Mouse (Mus musculus): ENCODE data around the gene Olfr101. TPM values are rescaled to one million over a fixed set of nuclear protein-coding genes. Genes with fewer than 3 reads are reported as not detected.

Olfr101 gene
- polyA plus RNA-seq (2014; fragmentation: Nextera tagmentation; extraction: Ambion mirVana) = not detected in 2 replicates

DNA sequence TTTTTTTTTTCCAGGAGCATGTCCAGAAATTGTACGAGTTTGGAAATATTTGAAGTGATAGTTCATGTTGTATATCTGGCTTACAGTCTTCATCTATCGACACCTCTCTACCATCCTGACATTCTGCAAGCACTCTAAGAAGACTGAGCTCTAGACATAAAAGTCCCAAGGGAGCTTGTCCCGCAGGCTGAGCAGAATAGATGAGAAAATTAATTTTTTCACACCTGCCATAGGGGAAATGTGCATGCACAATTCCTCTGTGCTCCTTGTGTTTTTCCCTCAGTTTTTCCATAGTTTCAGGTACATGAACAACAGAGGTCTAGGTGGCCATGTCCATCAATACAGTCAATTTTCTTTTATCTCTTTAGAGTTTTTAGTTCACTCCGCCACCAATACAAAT, at the start of gene Olfr101:
Olfr101 (minus strand) TSS at position 101 of the 400 bp plus-strand sequence.
- Histone ChIP-seq H3K9ac (ENCODE audit: low read length) (no peak within 1 kb of the TSS), H3K27ac (ENCODE audit: low read depth) (no peak within 1 kb of the TSS), H3K4me3 (ENCODE audit: low read depth, low read length) (no peak within 1 kb of the TSS), H3K36me3 (ENCODE audit: control insufficient read depth, insufficient read depth, low read length) (no peaks in the 10 kb centered on the region), H3K4me1 (replicated peaks; ENCODE audit: control insufficient read depth, insufficient read depth, low read length) (no peaks in the 10 kb centered on the region), H3K9me3 (ENCODE audit: control insufficient read depth, low read length) (no peaks in the 10 kb centered on the region), H3K27me3 (replicated peaks; ENCODE audit: control insufficient read depth, insufficient read depth, low read length) (no peaks in the 10 kb centered on the region), H3K4me2 (ENCODE audit: low read length) (no peak within 1 kb of the TSS)
- 78% methylated on average over 4 of the region's 4 CpGs for WGBS
- ATAC-seq (replicated peaks; ENCODE audit: low FRiP score, low TSS enrichment, low read depth) (no peak), DNase-seq (ENCODE audit: low spot score) (no peak)

DNA sequence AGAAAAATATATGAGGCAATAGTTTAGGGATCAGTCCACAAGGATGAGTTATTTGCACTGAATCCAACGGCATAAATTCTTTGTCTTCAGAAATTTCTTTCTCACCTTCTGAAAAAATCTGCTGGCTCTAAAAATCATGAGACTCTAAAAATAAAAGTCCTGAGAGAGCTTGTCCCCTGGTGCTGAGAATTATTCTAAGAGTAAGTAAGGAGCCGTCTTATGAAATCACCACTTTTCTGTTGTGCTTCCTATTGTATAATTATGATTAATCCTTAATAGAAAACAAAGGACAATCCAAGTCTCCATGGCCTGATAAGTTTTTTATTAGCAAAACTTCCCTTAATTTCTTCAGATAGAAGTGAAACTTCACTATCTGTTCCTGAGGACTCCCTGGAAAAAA, 35.5 kb upstream of the Olfr101 start, which contains the start of gene Olfr103:
Olfr103 (minus strand) TSS at position 101 of the 400 bp plus-strand sequence.
- Histone ChIP-seq H3K9me3 (ENCODE audit: control insufficient read depth, low read length) (no peaks in the 10 kb centered on the region), H3K27ac (ENCODE audit: low read depth) (no peak within 1 kb of the TSS), H3K9ac (ENCODE audit: low read length) (no peak within 1 kb of the TSS), H3K4me2 (ENCODE audit: low read length) (no peak within 1 kb of the TSS), H3K4me1 (replicated peaks; ENCODE audit: control insufficient read depth, insufficient read depth, low read length) (no peaks in the 10 kb centered on the region), H3K27me3 (replicated peaks; ENCODE audit: control insufficient read depth, insufficient read depth, low read length) (no peaks in the 10 kb centered on the region), H3K36me3 (ENCODE audit: control insufficient read depth, insufficient read depth, low read length) (no peaks in the 10 kb centered on the region), H3K4me3 (ENCODE audit: low read depth, low read length) (no peak within 1 kb of the TSS)
- no peak for ATAC-seq (replicated peaks; ENCODE audit: low FRiP score, low TSS enrichment, low read depth)
- DNase-seq (ENCODE audit: low spot score) = no peak
- WGBS = 90% methylated on average over 2 of the region's 2 CpGs

DNA sequence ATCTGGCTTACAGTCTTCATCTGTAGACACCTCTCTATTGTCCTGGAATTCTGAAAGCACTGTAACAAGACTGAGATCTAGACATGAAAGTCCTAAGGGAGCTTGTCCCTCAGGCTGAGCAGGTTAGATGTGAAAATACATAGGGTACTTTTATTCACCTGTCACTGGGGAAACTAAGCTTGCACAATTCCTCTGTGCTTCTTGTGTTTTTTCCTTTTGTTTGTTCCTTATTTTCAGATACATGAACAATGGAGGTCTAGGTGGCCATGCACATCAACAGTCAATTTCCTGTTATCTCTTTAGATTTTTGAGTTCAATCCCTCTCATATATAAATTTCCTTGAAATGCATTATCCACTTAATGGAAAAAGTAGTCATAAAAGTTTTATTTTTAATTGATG, 12.8 kb upstream of the Olfr101 start, which contains the start of gene Olfr102:
Olfr102 (minus strand) TSS at position 101 of the 400 bp plus-strand sequence.
- Histone ChIP-seq H3K27me3 (replicated peaks; ENCODE audit: control insufficient read depth, insufficient read depth, low read length) (no peaks in the 10 kb centered on the region), H3K4me3 (ENCODE audit: low read depth, low read length) (no peak within 1 kb of the TSS), H3K36me3 (ENCODE audit: control insufficient read depth, insufficient read depth, low read length) (no peaks in the 10 kb centered on the region), H3K9ac (ENCODE audit: low read length) (no peak within 1 kb of the TSS), H3K4me2 (ENCODE audit: low read length) (no peak within 1 kb of the TSS), H3K4me1 (replicated peaks; ENCODE audit: control insufficient read depth, insufficient read depth, low read length) (no peaks in the 10 kb centered on the region), H3K27ac (ENCODE audit: low read depth) (no peak within 1 kb of the TSS), H3K9me3 (ENCODE audit: control insufficient read depth, low read length) (no peaks in the 10 kb centered on the region)
- no peak for ATAC-seq (replicated peaks; ENCODE audit: low FRiP score, low TSS enrichment, low read depth)
- no peak for DNase-seq (ENCODE audit: low spot score)

DNA sequence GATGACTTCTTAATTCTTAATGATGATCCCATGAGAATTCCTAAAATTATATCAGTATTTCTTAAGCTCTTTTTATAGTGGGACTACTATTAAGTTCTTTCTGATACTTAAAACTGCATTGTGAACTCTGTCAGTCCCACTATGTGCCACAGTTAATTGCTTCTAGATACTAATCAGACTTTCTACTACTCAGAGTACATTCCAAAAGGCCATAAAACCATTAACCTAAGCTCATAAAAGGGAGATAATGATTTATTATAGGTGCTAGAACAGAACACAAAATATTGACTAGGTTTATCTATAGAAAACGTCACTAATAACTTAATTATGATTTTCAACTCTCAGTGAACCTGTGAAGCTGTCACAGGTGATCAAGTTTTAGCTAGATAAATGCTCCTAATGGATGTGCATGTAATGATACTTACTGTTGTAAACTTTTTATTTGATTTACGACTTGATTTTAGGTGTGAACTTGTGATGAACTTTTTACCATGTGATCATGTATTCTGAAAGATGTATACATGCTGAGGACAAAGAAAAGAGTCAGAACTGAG, 6.1 kb upstream of the Olfr101 start:
- Histone ChIP-seq H3K27ac (ENCODE audit: low read depth) (no peak overlapping the region), H3K4me3 (ENCODE audit: low read depth, low read length) (no peak overlapping the region), H3K4me1 (replicated peaks; ENCODE audit: control insufficient read depth, insufficient read depth, low read length) (no peaks in the 10 kb centered on the region), H3K9ac (ENCODE audit: low read length) (no peak overlapping the region), H3K9me3 (ENCODE audit: control insufficient read depth, low read length) (no peaks in the 10 kb centered on the region), H3K27me3 (replicated peaks; ENCODE audit: control insufficient read depth, insufficient read depth, low read length) (no peaks in the 10 kb centered on the region), H3K4me2 (ENCODE audit: low read length) (no peak overlapping the region), H3K36me3 (ENCODE audit: control insufficient read depth, insufficient read depth, low read length) (no peaks in the 10 kb centered on the region)
- ATAC-seq (replicated peaks; ENCODE audit: low FRiP score, low TSS enrichment, low read depth) = peak; percentile 78; the same call in 1 of the 2 replicates
- 32% methylated on average over 2 of the region's 2 CpGs for WGBS
- DNase-seq (ENCODE audit: low spot score) = no peak

GRCm38 (mm10) chr17:37308483-37308882, 4.4 kb upstream of the Olfr101 start:
- Histone ChIP-seq H3K9ac (ENCODE audit: low read length) (no peak overlapping the region), H3K36me3 (ENCODE audit: control insufficient read depth, insufficient read depth, low read length) (no peaks in the 10 kb centered on the region), H3K9me3 (ENCODE audit: control insufficient read depth, low read length) (no peaks in the 10 kb centered on the region), H3K4me2 (ENCODE audit: low read length) (no peak overlapping the region), H3K4me3 (ENCODE audit: low read depth, low read length) (no peak overlapping the region), H3K27me3 (replicated peaks; ENCODE audit: control insufficient read depth, insufficient read depth, low read length) (no peaks in the 10 kb centered on the region), H3K4me1 (replicated peaks; ENCODE audit: control insufficient read depth, insufficient read depth, low read length) (no peaks in the 10 kb centered on the region), H3K27ac (ENCODE audit: low read depth) (no peak overlapping the region)
- no peak for DNase-seq (ENCODE audit: low spot score)
- WGBS = 38% methylated on average over 4 of the region's 4 CpGs
- ATAC-seq (replicated peaks; ENCODE audit: low FRiP score, low TSS enrichment, low read depth) = no peak

DNA sequence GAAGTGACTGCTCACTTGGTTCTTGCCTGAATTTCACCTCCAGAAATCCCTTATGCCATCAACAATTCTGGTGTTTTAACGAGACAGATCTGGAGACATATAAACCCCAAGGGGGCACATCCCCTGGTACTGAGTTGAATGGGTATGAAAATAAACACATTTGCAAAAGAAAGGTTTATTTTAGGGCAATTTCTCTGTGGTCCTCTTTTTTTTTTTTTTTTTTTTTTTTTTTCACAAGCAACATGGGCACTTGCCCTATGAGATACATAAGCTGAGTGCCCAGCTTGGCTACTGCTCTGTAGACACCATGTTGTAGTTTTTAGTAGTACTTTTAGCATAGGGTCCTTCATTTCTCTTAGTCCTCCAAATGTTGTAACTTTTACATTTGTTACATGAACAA, 20.8 kb downstream of the Olfr101 start, which contains the start of gene Olfr99:
Olfr99 (minus strand) TSS at position 101 of the 400 bp plus-strand sequence.
- Histone ChIP-seq H3K4me1 (replicated peaks; ENCODE audit: control insufficient read depth, insufficient read depth, low read length) (no peaks in the 10 kb centered on the region), H3K9ac (ENCODE audit: low read length) (no peak within 1 kb of the TSS), H3K4me3 (ENCODE audit: low read depth, low read length) (no peak within 1 kb of the TSS), H3K27me3 (replicated peaks; ENCODE audit: control insufficient read depth, insufficient read depth, low read length) (no peaks in the 10 kb centered on the region), H3K9me3 (ENCODE audit: control insufficient read depth, low read length) (no peaks in the 10 kb centered on the region), H3K4me2 (ENCODE audit: low read length) (no peak within 1 kb of the TSS), H3K27ac (ENCODE audit: low read depth) (no peak within 1 kb of the TSS), H3K36me3 (ENCODE audit: control insufficient read depth, insufficient read depth, low read length) (no peaks in the 10 kb centered on the region)
- no peak for DNase-seq (ENCODE audit: low spot score)
- 82% methylated on average over 1 of the region's 1 CpGs for WGBS
- ATAC-seq (replicated peaks; ENCODE audit: low FRiP score, low TSS enrichment, low read depth) = no peak

- Histone ChIP-seq H3K4me1 (replicated peaks; ENCODE audit: control insufficient read depth, insufficient read depth, low read length) (no peaks in the 10 kb centered on the region), H3K9ac (ENCODE audit: low read length) (no peak overlapping the region), H3K4me2 (ENCODE audit: low read length) (no peak overlapping the region), H3K27me3 (replicated peaks; ENCODE audit: control insufficient read depth, insufficient read depth, low read length) (no peaks in the 10 kb centered on the region), H3K4me3 (ENCODE audit: low read depth, low read length) (no peak overlapping the region), H3K36me3 (ENCODE audit: control insufficient read depth, insufficient read depth, low read length) (no peaks in the 10 kb centered on the region), H3K9me3 (ENCODE audit: control insufficient read depth, low read length) (no peaks in the 10 kb centered on the region), H3K27ac (ENCODE audit: low read depth) (no peak overlapping the region)
- whole genome bisulfite sequencing = 76% methylated on average over 1 of the region's 1 CpGs
- DNase-seq (ENCODE audit: low spot score) (no peak), ATAC-seq (replicated peaks; ENCODE audit: low FRiP score, low TSS enrichment, low read depth) (no peak)
These were observed 23.8 kb downstream of the Olfr101 start for GRCm38 (mm10) chr17:37280331-37280730.

GRCm38 (mm10) chr17:37276573-37276972, 27.5 kb downstream of the Olfr101 start:
- Histone ChIP-seq H3K4me2 (ENCODE audit: low read length) (no peak overlapping the region), H3K4me1 (replicated peaks; ENCODE audit: control insufficient read depth, insufficient read depth, low read length) (no peaks in the 10 kb centered on the region), H3K9me3 (ENCODE audit: control insufficient read depth, low read length) (no peaks in the 10 kb centered on the region), H3K9ac (ENCODE audit: low read length) (no peak overlapping the region), H3K36me3 (ENCODE audit: control insufficient read depth, insufficient read depth, low read length) (no peaks in the 10 kb centered on the region), H3K27ac (ENCODE audit: low read depth) (no peak overlapping the region), H3K4me3 (ENCODE audit: low read depth, low read length) (no peak overlapping the region), H3K27me3 (replicated peaks; ENCODE audit: control insufficient read depth, insufficient read depth, low read length) (no peaks in the 10 kb centered on the region)
- no peak for DNase-seq (ENCODE audit: low spot score)
- no peak for ATAC-seq (replicated peaks; ENCODE audit: low FRiP score, low TSS enrichment, low read depth)

- 84% methylated on average over 2 of the region's 2 CpGs for WGBS
- no peak for ATAC-seq (replicated peaks; ENCODE audit: low FRiP score, low TSS enrichment, low read depth)
- no peak overlapping the region for H3K4me2 ChIP-seq (ENCODE audit: low read length)
- H3K36me3 ChIP-seq (ENCODE audit: control insufficient read depth, insufficient read depth, low read length) = no peaks in the 10 kb centered on the region
- H3K9me3 ChIP-seq (ENCODE audit: control insufficient read depth, low read length) = no peaks in the 10 kb centered on the region
- no peak for DNase-seq (ENCODE audit: low spot score)
- no peak overlapping the region for H3K9ac ChIP-seq (ENCODE audit: low read length)
- H3K4me1 ChIP-seq (replicated peaks; ENCODE audit: control insufficient read depth, insufficient read depth, low read length) = no peaks in the 10 kb centered on the region
- H3K4me3 ChIP-seq (ENCODE audit: low read depth, low read length) = no peak overlapping the region
- no peaks in the 10 kb centered on the region for H3K27me3 ChIP-seq (replicated peaks; ENCODE audit: control insufficient read depth, insufficient read depth, low read length)
- no peak overlapping the region for H3K27ac ChIP-seq (ENCODE audit: low read depth)
These were observed 28.4 kb downstream of the Olfr101 start for GRCm38 (mm10) chr17:37275626-37276248.

Measured in intestine, embryonic 14.5 days (tissue).